In the genomic region with DNA sequence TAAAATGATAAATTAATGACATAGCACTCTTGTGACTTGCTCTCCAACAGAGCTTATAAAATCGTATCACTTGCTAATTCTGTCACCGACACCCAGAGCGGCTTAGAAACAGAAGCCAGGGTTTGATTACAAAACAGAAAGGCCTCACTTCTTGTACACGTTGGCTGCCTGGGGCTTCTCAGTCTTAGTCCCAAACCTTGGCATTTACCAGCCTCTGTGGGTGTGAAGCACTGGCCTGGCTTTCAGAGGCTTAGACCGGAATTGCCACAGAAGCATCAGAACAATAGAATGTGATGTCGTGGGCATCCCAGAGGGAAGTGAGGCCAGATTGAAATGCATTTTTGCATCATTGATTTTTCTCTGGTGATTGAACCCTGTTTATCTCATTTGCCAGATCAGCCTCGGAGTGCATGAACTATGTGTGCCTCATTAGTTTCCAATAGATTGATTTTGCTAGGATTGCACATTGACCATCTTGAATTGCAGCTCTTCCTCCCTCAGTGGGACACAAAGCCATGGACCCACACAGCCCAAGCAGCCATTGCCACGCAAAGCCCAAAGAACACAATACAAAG, we compare ENCODE assay signal across 13 mouse cellular contexts.
"Had no signal": no experiment of that assay in that cellular context is flagged by ENCODE, and none has a peak within 500 bp of the region (broad histone marks: within the 10 kb centered on the region; RNA-seq: fewer than 3 reads in every experiment).

No protein-coding gene starts in this region.

- H3K4me3 ChIP-seq: limb, embryonic 12.5 days; stomach, embryonic 15.5 days had no signal

- H3K9ac ChIP-seq: limb, embryonic 12.5 days; liver, embryonic 14.5 days; stomach, embryonic 15.5 days had no signal

- DNase-seq: kidney, adult 8-10 months; kidney, postnatal 25 days; liver; lung, adult 2 months; lung, postnatal 36 days; right cerebral cortex, postnatal 14 days; thymus, adult 2 months; thymus, postnatal 36 days had no signal

- H3K36me3 ChIP-seq: limb, embryonic 12.5 days; stomach, embryonic 15.5 days had no signal

- H3K27me3 ChIP-seq: limb, embryonic 12.5 days; stomach, embryonic 15.5 days had no signal

- H3K4me1 ChIP-seq: limb, embryonic 12.5 days; stomach, embryonic 15.5 days had no signal

- H3K4me2 ChIP-seq: limb, embryonic 12.5 days; stomach, embryonic 15.5 days had no signal

- H3K27ac ChIP-seq: limb, embryonic 12.5 days; liver, embryonic 14.5 days; stomach, embryonic 15.5 days had no signal

- ATAC-seq: intestine, postnatal 0 days; lung, postnatal 0 days had no signal

- H3K9me3 ChIP-seq: limb, embryonic 12.5 days; stomach, embryonic 15.5 days had no signal
